Mouse (Mus musculus) thymus, postnatal 0 days (tissue): ENCODE results near the gene Tagln2. TPM values are rescaled to one million over a fixed set of nuclear protein-coding genes. Genes with fewer than 3 reads are reported as not detected.

ENCODE experiments used
- DNase-seq: peaks from one replicate; pipeline ENCODE4 v3.0.0-alpha.2; 2015; ENCODE audit warnings: low spot score
- polyA plus RNA-seq: library from polyadenylated mRNA; unstranded; fragments of >200 nt; fragmentation: Nextera tagmentation; extraction: Ambion mirVana; gene quantifications from 2 replicates; pipeline ENCODE4 v1.2.1, GENCODE M21; 2015

Gene Tagln2
- polyA plus RNA-seq: 151 and 180 TPM in 2 replicates

- peak; percentile 32 for DNase-seq
Observed at GRCm38 (mm10) chr1:172499765-172500441, at the start of gene Tagln2. Gene Tagln2, plus strand, starts transcription at chr1:172500047.

DNA sequence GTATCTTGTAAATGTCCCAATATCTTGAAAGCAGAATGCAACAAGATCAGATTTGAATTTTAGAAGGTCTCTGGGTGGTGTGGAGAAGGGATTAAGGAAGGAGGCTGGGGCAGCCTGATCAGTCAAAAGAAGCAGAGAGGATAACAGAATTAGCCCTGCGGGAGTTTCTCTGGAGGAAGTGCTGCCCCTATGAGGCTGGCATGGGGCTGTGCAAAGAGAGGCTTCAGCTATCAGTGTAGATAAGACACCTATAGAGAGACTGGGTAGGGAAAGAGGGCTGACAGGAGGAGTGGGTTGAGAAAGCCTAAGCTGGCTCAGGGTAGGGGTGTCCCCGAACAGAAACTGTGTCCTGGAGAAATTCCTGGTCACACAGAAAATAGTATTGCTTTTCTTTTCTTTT, 49.6 kb upstream of the Tagln2 start:
- DNase-seq: no peak

DNA sequence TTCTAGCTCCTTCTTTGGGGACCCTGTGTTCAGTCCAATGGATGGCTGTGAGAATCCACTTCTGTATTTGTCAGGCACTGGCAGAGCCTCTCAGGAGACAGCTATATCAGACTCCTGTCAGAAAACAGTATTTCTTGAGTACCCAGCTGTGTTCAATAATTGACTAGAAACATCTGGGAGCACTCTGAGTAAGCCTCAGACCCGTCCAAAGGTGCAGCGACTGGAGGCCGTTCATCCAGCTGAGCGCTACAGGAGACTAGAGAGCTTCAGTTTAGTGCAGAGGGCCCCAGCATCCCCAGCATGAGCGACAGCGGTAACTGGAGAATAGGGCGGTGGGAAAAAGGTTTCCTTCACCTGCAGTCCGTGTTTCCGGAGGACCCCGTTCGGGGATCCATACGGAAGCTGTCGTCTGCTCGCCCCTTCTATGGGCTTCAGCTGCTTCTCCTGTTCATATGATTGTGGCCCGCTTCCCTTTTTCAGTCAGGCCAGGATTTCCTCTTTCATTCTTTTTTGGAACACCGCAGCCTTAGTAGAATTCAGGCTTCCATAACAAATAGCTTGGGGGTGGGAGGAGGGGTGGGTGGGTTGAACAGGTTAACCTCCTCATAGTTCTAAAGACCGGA, 48.9 kb upstream of the Tagln2 start:
- DNase-seq: no peak

DNA sequence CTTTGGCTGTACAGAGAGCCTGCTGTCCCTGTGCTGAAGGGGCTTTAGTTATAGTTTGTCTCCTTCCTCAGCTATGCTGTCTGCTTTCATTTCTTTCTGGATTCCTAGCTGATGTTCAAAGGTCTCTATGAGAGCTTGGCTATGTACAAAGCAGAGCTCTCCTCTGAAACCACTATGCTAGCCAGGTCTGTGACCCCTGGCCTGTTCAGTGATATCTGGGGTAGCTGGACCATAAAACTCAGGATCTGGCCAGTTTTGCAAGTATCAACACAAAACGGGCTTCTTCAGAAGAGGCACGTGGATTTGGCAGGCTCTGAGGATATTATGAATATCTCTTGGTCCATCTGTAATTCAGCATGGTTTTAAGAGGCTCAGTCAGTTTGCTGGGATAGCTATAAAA, 46.9 kb upstream of the Tagln2 start:
- no peak for DNase-seq

- DNase-seq: no peak
Observed at GRCm38 (mm10) chr1:172453810-172454209, 46.0 kb upstream of the Tagln2 start.

GRCm38 (mm10) chr1:172455416-172455815, 44.4 kb upstream of the Tagln2 start:
- peak; percentile 64 for DNase-seq

- DNase-seq: no peak
Observed at GRCm38 (mm10) chr1:172456001-172456677, 43.7 kb upstream of the Tagln2 start.

DNA sequence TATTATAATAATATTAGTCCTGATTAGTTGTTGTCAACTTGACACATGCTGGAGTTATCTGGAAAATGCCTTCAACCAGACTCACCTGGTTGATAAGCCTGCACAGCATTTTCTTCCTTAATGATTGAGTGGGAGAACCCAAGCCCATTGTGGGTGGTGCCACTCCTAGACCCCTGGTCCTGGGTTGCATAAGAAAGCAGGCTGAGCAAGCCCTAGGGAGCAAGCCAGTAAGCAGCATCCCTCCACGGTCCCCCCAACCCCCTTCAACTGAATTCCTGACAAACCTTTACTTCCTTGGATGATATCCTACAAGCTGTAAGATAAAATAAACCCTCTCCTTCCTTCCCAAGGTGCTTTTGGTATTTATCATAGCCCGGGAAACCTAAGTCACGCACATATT, 42.7 kb upstream of the Tagln2 start:
- DNase-seq: no peak

- DNase-seq: no peak
Observed at GRCm38 (mm10) chr1:172458041-172458440, 41.8 kb upstream of the Tagln2 start.

DNA sequence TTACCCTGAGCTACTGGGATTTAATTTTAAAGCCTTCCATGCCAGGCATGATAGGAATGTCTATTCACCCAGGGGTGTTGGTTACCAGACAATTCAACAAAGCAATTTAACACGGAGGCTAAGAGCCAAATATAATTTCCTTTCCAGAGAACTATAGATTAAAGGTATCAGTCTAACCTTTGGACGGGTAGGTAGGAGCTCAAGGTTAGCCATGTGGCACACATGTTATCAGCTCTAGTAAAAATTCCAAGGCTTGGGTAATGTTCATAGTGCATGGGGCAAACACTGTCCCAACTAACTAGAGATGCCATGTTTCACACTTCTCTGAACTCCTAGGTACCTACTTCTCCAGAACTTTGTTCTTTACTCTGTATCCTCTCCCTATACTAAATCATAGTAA, 38.2 kb upstream of the Tagln2 start:
- no peak for DNase-seq

DNA sequence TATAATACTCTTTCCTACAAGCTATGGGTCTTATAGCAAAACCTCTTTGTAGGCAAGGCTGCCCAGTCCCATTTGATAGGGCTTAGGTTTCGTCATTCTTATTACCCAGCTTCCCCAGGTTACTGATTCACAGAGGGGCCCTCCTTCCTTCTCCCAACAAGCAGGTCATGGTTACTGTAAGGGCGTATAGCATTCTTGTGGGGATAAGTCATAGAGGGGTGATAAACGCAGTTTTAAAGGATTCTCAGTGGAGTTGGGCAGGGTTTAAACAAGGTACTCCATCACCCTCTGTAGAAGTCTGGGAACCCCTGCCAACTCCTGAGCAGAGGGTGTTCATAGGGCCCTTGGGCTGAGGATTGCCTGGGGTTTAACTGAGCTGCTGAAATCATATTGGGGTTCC, 37.3 kb upstream of the Tagln2 start:
- DNase-seq: no peak

GRCm38 (mm10) chr1:172463387-172464333, 36.2 kb upstream of the Tagln2 start:
- DNase-seq: no peak

GRCm38 (mm10) chr1:172468301-172468877, 31.5 kb upstream of the Tagln2 start:
- DNase-seq: no peak

DNA sequence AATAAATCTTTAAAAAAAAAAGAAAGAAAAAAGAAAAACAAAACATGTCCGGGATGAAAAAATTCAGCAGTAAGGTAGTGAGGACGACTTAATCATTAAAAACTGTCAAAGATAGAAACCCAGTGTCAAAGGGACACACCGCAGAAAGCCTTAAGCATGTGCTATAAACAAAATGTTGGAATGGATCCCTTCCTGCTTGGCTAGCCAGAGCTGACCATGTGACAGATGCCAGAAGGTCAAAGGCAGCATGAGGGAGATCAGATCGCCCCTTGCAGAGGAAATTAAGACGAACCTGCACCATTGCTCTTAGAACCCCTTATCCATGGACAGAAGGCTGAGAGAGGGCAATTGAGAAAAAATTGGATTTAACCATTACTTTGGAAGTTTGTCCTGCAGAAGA, 30.5 kb upstream of the Tagln2 start:
- no peak for DNase-seq

- no peak for DNase-seq
Observed at GRCm38 (mm10) chr1:172469810-172470448, 29.9 kb upstream of the Tagln2 start.

GRCm38 (mm10) chr1:172472909-172473308, 26.9 kb upstream of the Tagln2 start:
- DNase-seq: no peak

DNA sequence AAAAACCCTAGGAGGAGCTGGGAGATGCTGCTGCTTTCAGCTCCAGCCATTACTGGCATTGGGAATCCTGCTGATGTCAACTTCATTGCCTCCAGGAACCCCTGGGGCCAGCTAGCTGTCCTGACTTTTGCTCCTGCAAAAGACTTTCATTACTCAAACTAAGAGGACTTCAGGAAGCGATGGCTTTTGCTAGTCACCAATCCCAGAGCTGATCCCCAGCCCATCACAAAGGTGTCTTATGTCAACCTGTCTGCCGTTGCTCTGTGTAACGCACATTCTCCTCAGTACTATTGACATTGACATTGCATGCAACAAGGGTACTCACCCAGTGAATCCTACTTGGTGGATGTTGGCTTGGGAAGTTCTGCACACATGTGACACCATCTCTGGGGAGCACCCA, 25.7 kb upstream of the Tagln2 start:
- DNase-seq: no peak

DNA sequence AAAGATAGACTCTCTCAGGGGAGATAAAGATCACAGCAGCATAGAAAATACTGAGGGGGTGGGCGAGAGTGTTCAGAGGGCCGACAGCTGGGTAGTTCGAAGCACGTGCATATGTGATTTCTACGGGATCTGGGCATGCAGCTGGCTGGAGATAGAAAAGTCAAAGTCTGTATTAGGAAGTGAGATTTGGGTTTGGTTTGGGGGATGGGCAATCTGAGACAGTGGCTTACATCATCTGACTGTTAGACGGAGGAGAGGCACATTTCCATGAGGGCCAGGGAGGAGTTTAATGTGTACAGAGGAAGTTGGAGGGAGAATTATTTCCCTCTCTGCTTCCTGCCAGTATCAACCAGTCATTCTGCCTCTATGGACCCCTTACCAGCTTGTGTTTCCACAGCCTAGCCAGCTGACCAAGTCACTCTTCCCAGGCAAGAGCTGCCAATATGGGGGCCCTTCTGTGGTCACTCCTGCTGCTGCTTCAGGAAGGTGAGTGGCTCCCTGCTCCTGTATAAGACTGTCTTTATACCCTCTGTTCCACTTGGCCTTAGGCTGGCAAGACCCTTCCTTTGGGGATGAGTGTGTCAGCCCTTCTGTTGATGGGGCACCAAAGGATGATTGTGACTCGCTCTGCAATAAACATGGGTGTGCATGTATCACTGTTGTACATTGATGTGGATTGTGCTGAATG, 24.6 kb upstream of the Tagln2 start, which contains the start of gene Slamf9:
TSS of gene Slamf9 (plus strand) at position 305 of the 688 bp plus-strand sequence.
- no peak for DNase-seq

- no peak for DNase-seq
Observed at GRCm38 (mm10) chr1:172478020-172478419, 21.8 kb upstream of the Tagln2 start.

DNA sequence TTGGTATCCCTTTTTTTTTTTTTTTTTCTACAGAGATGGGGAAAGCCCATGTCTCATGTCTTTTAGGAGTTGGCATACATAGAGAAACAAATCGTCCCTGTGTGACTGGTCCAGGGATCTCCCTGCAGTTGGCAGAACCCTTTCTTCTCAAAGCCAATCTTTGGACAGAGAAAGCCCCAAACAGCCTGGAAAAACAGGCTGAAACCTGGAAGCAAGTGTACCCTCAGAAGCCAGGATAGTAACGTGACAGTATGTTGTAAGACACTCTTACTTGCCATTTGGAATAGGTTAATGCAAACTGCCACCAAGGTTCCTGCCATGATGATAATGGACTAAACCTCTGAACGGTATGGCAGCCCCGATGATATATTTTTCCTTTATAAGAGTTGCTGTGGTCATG, 19.5 kb upstream of the Tagln2 start:
- DNase-seq: no peak
